Mouse (Mus musculus) G1E (cell line): ENCODE measurements around the gene Gcn1l1.

Source experiments
- CTCF ChIP-seq: IDR thresholded peaks from 2 replicates; pipeline ENCODE4 v1.5.1; 2012; ENCODE audit warnings: low read depth, low read length, inconsistent platforms, mixed read lengths
- GATA1 ChIP-seq: IDR thresholded peaks from 2 replicates; pipeline ENCODE4 v1.6.1; 2012; ENCODE audit warnings: borderline replicate concordance, low read length, inconsistent platforms, mixed read lengths
- GATA2 ChIP-seq: IDR thresholded peaks from 2 replicates; pipeline ENCODE4 v1.6.1; 2012; ENCODE audit warnings: low read depth, low read length, inconsistent platforms, borderline replicate concordance

DNA sequence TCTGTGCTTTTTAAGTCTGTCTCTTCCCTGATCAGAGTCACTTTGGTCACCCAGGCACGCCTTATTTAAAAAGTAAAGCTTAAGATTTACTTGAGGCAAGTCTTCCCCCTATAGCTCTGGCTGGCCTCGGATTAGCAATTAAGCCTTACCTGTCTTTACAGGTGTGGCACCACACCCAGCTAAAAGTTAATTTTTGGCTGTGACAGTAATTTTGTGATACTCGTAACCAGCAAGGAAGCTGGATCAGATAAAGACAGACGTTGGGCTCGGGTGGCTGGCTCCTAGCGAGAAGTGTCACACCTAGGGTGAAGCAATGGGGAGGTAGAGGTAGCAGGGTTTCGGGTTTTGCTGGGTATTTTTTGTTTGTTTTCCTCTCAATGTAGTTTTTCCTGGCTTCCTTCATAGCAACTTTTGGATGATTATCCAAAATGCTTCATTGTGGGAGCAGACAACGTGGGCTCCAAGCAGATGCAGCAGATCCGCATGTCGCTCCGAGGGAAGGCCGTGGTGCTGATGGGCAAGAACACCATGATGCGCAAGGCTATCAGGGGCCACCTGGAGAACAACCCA lies 4.6 kb upstream of the Gcn1l1 start:
- no peak for TF ChIP-seq CTCF
- no peak for TF ChIP-seq GATA1
- no peak for TF ChIP-seq GATA2
